ENCODE assay signal across 39 mouse cellular contexts in the genomic region with DNA sequence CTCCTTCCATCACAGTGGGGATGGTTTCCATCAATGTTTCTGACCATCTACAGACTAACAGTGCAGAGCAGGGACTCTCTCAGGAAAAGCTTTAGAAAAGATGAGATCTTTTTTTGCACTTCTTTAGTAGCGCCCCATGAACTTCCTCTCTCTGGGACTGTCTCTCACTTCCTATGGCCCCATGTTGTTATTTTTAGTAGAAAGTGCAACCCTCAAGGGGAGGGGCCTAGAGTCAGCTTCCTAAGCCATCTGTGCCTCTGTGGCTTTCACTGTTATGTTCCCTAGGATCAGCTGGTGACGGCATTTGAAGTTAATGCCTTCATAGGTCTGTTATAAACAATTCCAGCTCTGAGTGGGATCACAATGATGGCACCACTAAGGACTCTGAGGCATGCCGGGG. TPM values are rescaled to one million over a fixed set of nuclear protein-coding genes. Genes with fewer than 3 reads are reported as not detected.
A peak's percentile ranks its signal among the peaks of the same experiment; 100 is the strongest.
DNase-seq lines count a peak whose midpoint lies in the region; ATAC-seq and TF ChIP-seq lines count a peak whose summit lies in the region.
"Had no signal": no experiment of that assay in that cellular context is flagged by ENCODE, and none has a peak within 500 bp of the region (broad histone marks: within the 10 kb centered on the region; RNA-seq: fewer than 3 reads in every experiment).

No protein-coding gene starts in this region.

- H3K4me1 ChIP-seq in forebrain, embryonic 14.5 days (ENCODE audit: control insufficient read depth, insufficient read depth, low read length) = no peaks in the 10 kb centered on the region
- H3K4me1 ChIP-seq in forebrain, embryonic 10.5 days = no peaks in the 10 kb centered on the region
- H3K4me1 ChIP-seq in lung, adult 2 months (ENCODE audit: control insufficient read depth, insufficient read depth, low read length) = no peaks in the 10 kb centered on the region
- no peaks in the 10 kb centered on the region for H3K4me1 ChIP-seq in liver, embryonic 13.5 days (replicated peaks)
- H3K4me1 ChIP-seq: midbrain, embryonic 13.5 days; neural tube, embryonic 13.5 days had no signal

- H3K4me2 ChIP-seq in forebrain, embryonic 14.5 days (ENCODE audit: low read length) = no peak overlapping the region
- no peak overlapping the region for H3K4me2 ChIP-seq in liver, embryonic 13.5 days
- H3K4me2 ChIP-seq: midbrain, embryonic 13.5 days; neural tube, embryonic 13.5 days had no signal

- no peak for TF ChIP-seq CTCF in lung, adult 2 months (IDR thresholded peaks at IDR 0.05; ENCODE audit: insufficient read depth, low read length)

- no peak overlapping the region for H3K4me3 ChIP-seq in forebrain, embryonic 14.5 days (ENCODE audit: low read depth, low read length)
- H3K4me3 ChIP-seq in forebrain, embryonic 10.5 days = no peak overlapping the region
- no peak overlapping the region for H3K4me3 ChIP-seq in lung, adult 2 months (replicated peaks; ENCODE audit: extremely low read depth, low read depth, low read length)
- H3K4me3 ChIP-seq in liver, embryonic 13.5 days (replicated peaks) = no peak overlapping the region
- H3K4me3 ChIP-seq: gastrocnemius, adult 2 months; midbrain, embryonic 13.5 days; neural tube, embryonic 13.5 days had no signal

- H3K36me3 ChIP-seq in forebrain, embryonic 14.5 days (ENCODE audit: control insufficient read depth, insufficient read depth, low read length) = no peaks in the 10 kb centered on the region
- no peaks in the 10 kb centered on the region for H3K36me3 ChIP-seq in forebrain, embryonic 10.5 days (replicated peaks)
- H3K36me3 ChIP-seq in liver, embryonic 13.5 days = no peaks in the 10 kb centered on the region
- H3K36me3 ChIP-seq: midbrain, embryonic 13.5 days; neural tube, embryonic 13.5 days had no signal

- WGBS in forebrain, embryonic 14.5 days = 77% methylated on average over 3 of the region's 3 CpGs
- 71% methylated on average over 3 of the region's 3 CpGs for WGBS in forebrain, embryonic 10.5 days
- WGBS in lung, adult 2 months = 43% methylated on average over 3 of the region's 3 CpGs
- WGBS in liver, embryonic 13.5 days (ENCODE audit: insufficient replicate concordance) = 29% methylated on average over 3 of the region's 3 CpGs

- no peak overlapping the region for H3K27ac ChIP-seq in forebrain, embryonic 14.5 days (ENCODE audit: low read depth, low read length)
- no peak overlapping the region for H3K27ac ChIP-seq in forebrain, embryonic 10.5 days
- H3K27ac ChIP-seq in liver, embryonic 13.5 days = no peak overlapping the region
- H3K27ac ChIP-seq: gastrocnemius, adult 2 months; macrophage; midbrain, embryonic 13.5 days; neural tube, embryonic 13.5 days had no signal

- no peak for TF ChIP-seq POLR2A in lung, adult 2 months (IDR thresholded peaks at IDR 0.05; ENCODE audit: borderline replicate concordance, extremely low read depth, low read depth, low read length)

- DNase-seq in forebrain, embryonic 14.5 days (ENCODE audit: low spot score) = peak; percentile 10
- no peak for DNase-seq in forebrain, embryonic 10.5 days (ENCODE audit: extremely low spot score, low spot score)
- DNase-seq in lung, postnatal 36 days = peak; percentile 1
- DNase-seq in lung, adult 2 months = no peak
- no peak for DNase-seq in liver, embryonic 13.5 days
- no peak for DNase-seq in kidney, postnatal 36 days
- no peak for DNase-seq in adrenal gland, adult 8-10 months
- DNase-seq: cerebellum, adult 18-20 months; cerebellum, postnatal 10 days; gastrocnemius, adult 2 months; heart, postnatal 14 days; kidney, adult 18-20 months; kidney, postnatal 4 days; lung, adult 18-20 months; right cerebral cortex, postnatal 4 days; thymus, adult 2 months; thymus, postnatal 36 days had no signal

- H3K9me3 ChIP-seq in forebrain, embryonic 14.5 days (replicated peaks; ENCODE audit: control insufficient read depth, low read length) = no peaks in the 10 kb centered on the region
- H3K9me3 ChIP-seq in forebrain, embryonic 10.5 days = no peaks in the 10 kb centered on the region
- no peaks in the 10 kb centered on the region for H3K9me3 ChIP-seq in liver, embryonic 13.5 days (replicated peaks)
- H3K9me3 ChIP-seq: midbrain, embryonic 13.5 days; neural tube, embryonic 13.5 days had no signal

- H3K9ac ChIP-seq in forebrain, embryonic 14.5 days (ENCODE audit: low read length) = no peak overlapping the region
- no peak overlapping the region for H3K9ac ChIP-seq in liver, embryonic 13.5 days
- H3K9ac ChIP-seq: midbrain, embryonic 13.5 days; neural tube, embryonic 13.5 days had no signal

- ATAC-seq in forebrain, embryonic 14.5 days = no peak
- peak; percentile 62; the same call in 1 of the 2 replicates for ATAC-seq in liver, embryonic 13.5 days (ENCODE audit: low read depth)
- ATAC-seq: CD4-positive, CD25-positive, alpha-beta regulatory T cell, adult 4 months; forebrain, embryonic 16.5 days; hindbrain, embryonic 16.5 days; midbrain, embryonic 13.5 days had no signal

- H3K27me3 ChIP-seq in forebrain, embryonic 14.5 days (replicated peaks; ENCODE audit: control insufficient read depth, insufficient read depth, low read length) = no peaks in the 10 kb centered on the region
- no peaks in the 10 kb centered on the region for H3K27me3 ChIP-seq in forebrain, embryonic 10.5 days (ENCODE audit: poor library complexity, severe bottlenecking)
- H3K27me3 ChIP-seq in liver, embryonic 13.5 days = no peaks in the 10 kb centered on the region
- H3K27me3 ChIP-seq: midbrain, embryonic 13.5 days; neural tube, embryonic 13.5 days had no signal

RNA-seq across cellular contexts. Expression of gene Gm21830, which starts 35.0 kb away (rescaled TPM):
- not detected in 2 replicates for polyA plus RNA-seq in forebrain, embryonic 14.5 days (2014; fragmentation: Nextera tagmentation; extraction: Ambion mirVana)
- polyA plus RNA-seq in forebrain, embryonic 10.5 days (2016; fragmentation: Nextera tagmentation; extraction: Ambion mirVana) = not detected in 2 replicates
- not detected in 2 replicates for polyA plus RNA-seq in lung, adult 2 months (2012; rRNA removed)
- polyA plus RNA-seq in liver, embryonic 13.5 days (2015; fragmentation: Nextera tagmentation; extraction: Ambion mirVana) = not detected in 2 replicates
- not detected for total RNA-seq in adrenal gland, adult 8-10 months (2022)
- total RNA-seq: adrenal gland, adult 18-20 months; adrenal gland, postnatal 4 days; common myeloid progenitor, adult 5-6 weeks; gastrocnemius, adult 2 months; heart, postnatal 14 days; layer of hippocampus, adult 8-10 months; layer of hippocampus, postnatal 25 days; left cerebral cortex, adult 8-10 months; left cerebral cortex, postnatal 36 days; megakaryocyte-erythroid progenitor cell, adult 5-6 weeks had no signal
- polyA plus RNA-seq: CD4-positive, CD25-positive, alpha-beta regulatory T cell, adult 4 months; embryonic facial prominence, embryonic 11.5 days; forebrain, embryonic 16.5 days; gonadal fat pad, adult 2 months; heart, embryonic 14.5 days; hindbrain, embryonic 11.5 days; hindbrain, embryonic 16.5 days; intestine, embryonic 14.5 days; kidney, embryonic 16.5 days; limb, embryonic 14.5 days; macrophage; midbrain, embryonic 13.5 days; neural tube, embryonic 13.5 days; spleen, adult 2 months; thymus, adult 2 months had no signal

RNA-seq across cellular contexts. Expression of gene Gm26727, which starts 54.5 kb away (rescaled TPM):
- not detected in 2 replicates for polyA plus RNA-seq in forebrain, embryonic 14.5 days (2014; fragmentation: Nextera tagmentation; extraction: Ambion mirVana)
- polyA plus RNA-seq in forebrain, embryonic 10.5 days (2016; fragmentation: Nextera tagmentation; extraction: Ambion mirVana) = not detected in 2 replicates
- polyA plus RNA-seq in lung, adult 2 months (2012; rRNA removed) = not detected in 2 replicates
- polyA plus RNA-seq in liver, embryonic 13.5 days (2015; fragmentation: Nextera tagmentation; extraction: Ambion mirVana) = not detected in 2 replicates
- not detected for total RNA-seq in adrenal gland, adult 8-10 months (2022)
- total RNA-seq: adrenal gland, adult 18-20 months; adrenal gland, postnatal 4 days; common myeloid progenitor, adult 5-6 weeks; gastrocnemius, adult 2 months; heart, postnatal 14 days; layer of hippocampus, adult 8-10 months; layer of hippocampus, postnatal 25 days; left cerebral cortex, adult 8-10 months; left cerebral cortex, postnatal 36 days; megakaryocyte-erythroid progenitor cell, adult 5-6 weeks had no signal
- polyA plus RNA-seq: CD4-positive, CD25-positive, alpha-beta regulatory T cell, adult 4 months; embryonic facial prominence, embryonic 11.5 days; forebrain, embryonic 16.5 days; gonadal fat pad, adult 2 months; heart, embryonic 14.5 days; hindbrain, embryonic 11.5 days; hindbrain, embryonic 16.5 days; intestine, embryonic 14.5 days; kidney, embryonic 16.5 days; limb, embryonic 14.5 days; macrophage; midbrain, embryonic 13.5 days; neural tube, embryonic 13.5 days; spleen, adult 2 months; thymus, adult 2 months had no signal

Comparison
In these comparisons a context has a peak if more than half of its experiments do, and no peak if none do; other contexts are left out.
1. DNase-seq: peak in forebrain, embryonic 14.5 days (single experiment) and lung, postnatal 36 days (single experiment); none in forebrain, embryonic 10.5 days (single experiment), lung, adult 2 months (single experiment), liver, embryonic 13.5 days (single experiment), kidney, postnatal 36 days (0 of 2) and adrenal gland, adult 8-10 months (single experiment).